Mouse (Mus musculus) CH12.LX (cell line): Measurements from ENCODE around the gene Rtn4ip1.

Experiments used
- CTCF ChIP-seq, 2 experiments: IDR thresholded peaks in 1 of 2; conservative IDR thresholded peaks in 1 of 2; 2 replicates each; pipeline ENCODE4 v1.5.1; 2011 to 2012; ENCODE audit warnings: low read depth in 2 of 2, low read length in 2 of 2, improper control_type of control experiment in 1 of 2, inconsistent platforms in 1 of 2, mild to moderate bottlenecking in 1 of 2, moderate library complexity in 1 of 2
- NELFE ChIP-seq: IDR thresholded peaks from 2 replicates; pipeline ENCODE4 v1.6.1; 2011; ENCODE audit warnings: low read depth, low read length, improper control_type of control experiment
- POLR2A ChIP-seq: IDR thresholded peaks from 2 replicates; pipeline ENCODE4 v1.6.1; 2011; ENCODE audit warnings: low read depth, mild to moderate bottlenecking, improper control_type of control experiment, low read length
- RCOR1 ChIP-seq: conservative IDR thresholded peaks from 2 replicates; pipeline ENCODE4 v1.6.1; 2012; ENCODE audit warnings: low read depth, mild to moderate bottlenecking, inconsistent platforms, low read length, improper control_type of control experiment
- TCF12 ChIP-seq: IDR thresholded peaks from 2 replicates; pipeline ENCODE4 v1.6.1; 2014; ENCODE audit warnings: low read depth, mild to moderate bottlenecking, inconsistent platforms, low read length, improper control_type of control experiment
- ZNF384 ChIP-seq: IDR thresholded peaks from 2 replicates; pipeline ENCODE4 v1.6.1; 2012; ENCODE audit warnings: low read depth, low read length, improper control_type of control experiment, inconsistent platforms

GRCm38 (mm10) chr10:43945435-43945834 lies 43.8 kb downstream of the Rtn4ip1 start:
- TF ChIP-seq ZNF384: no peak
- TF ChIP-seq TCF12: no peak
- TF ChIP-seq POLR2A: no peak
- no peak for TF ChIP-seq CTCF (conservative IDR thresholded peaks at IDR 0.05 in 1 of 2, IDR thresholded peaks at IDR 0.05 in 1 of 2; ENCODE audit: low read depth in 2 of 2, low read length in 2 of 2)
- no peak for TF ChIP-seq NELFE
- no peak for TF ChIP-seq RCOR1
